Mouse (Mus musculus): ENCODE results near the gene Unc50.
A peak's percentile ranks its signal among the peaks of the same experiment; 100 is the strongest.

Gene Unc50

DNA sequence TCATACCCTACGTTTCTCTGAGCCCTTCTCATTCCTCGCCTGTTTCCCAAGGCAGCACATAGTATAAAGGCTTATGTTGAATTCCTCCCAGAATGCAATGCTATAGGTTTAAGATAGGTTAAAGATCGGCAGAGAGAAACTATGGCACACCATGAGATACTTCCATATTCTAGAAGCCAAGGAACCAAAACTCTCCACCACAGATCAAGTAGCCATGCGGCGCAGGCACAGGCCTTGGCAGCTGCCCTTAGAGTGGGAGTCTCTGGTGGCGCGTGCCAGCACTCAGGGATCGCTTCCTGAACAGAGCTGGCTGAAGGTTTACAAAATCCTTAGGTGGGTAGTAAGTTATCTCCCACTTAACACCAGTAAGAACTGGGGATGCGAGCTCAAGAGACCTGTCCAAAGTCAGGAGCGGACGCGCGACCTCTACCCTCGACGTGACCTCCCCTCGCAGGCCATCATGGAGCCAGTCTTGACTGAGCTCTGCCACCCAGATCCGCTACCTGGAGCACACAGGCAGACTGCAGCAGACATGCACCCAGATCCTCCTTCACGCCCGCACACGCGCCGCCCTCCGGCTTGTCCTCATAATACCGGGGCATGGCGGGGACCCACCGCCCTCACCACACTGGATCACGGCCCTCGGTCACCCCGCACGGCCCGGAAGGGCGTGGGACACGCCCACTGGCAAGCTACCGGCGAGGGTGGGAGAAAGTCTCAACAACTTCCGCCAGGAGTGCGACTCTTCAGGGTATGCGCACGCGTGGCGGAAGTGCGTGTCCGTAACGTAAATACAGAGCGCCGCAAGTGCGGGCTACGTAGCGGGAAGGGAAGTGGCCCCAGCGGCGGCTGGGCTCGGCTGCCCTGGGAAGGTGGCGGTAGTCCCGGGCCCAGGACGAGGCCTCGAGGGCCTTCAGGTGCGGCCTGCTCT is at the start of gene Unc50, which contains the start of gene Coa5:
Gene Unc50, plus strand, starts transcription at position 774 of the 931 bp plus-strand sequence.
Gene Coa5, minus strand, starts transcription at position 738 of the 931 bp plus-strand sequence.
- peak; percentile 96 to 97 for DNase-seq

DNA sequence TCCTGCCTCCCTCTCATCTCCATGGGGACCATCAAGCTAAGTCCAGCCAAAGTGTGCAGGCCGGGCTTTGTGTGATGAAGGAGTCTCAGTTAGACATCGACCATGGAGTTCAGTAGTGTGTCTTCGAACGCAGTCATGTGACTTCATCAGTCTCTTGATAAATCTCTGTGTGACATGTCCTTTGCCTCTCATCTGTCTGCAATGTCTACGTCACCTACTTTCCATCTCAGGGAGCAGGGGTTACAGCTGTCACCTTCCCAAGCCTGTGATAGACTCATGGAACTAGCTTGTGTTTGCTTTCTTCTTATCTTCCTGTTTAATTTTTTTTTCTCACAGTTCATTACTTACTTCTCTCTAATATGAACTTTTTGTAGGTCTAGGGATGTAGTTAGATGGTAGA is 49.0 kb upstream of the Unc50 start:
- DNase-seq: no peak

DNA sequence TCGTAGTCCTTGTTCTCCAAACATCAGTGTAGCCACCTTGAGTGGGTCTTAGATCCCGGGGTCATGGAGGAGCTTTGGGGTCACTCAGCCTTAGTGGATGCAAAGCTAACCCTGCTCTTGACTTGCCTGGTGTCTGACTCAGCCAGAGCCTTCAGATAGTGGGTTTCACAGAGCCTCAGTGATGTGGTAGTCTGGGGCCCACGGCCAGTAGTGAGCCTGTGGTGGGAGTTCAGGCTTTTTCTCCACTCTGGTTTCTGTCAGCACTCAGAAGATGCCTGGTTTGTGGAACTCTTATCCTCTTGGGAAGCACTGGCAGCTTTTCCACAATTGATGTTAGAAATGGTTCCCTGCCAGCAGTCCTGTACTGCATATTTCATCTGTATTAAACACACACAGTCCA is 45.6 kb upstream of the Unc50 start:
- no peak for DNase-seq

DNA sequence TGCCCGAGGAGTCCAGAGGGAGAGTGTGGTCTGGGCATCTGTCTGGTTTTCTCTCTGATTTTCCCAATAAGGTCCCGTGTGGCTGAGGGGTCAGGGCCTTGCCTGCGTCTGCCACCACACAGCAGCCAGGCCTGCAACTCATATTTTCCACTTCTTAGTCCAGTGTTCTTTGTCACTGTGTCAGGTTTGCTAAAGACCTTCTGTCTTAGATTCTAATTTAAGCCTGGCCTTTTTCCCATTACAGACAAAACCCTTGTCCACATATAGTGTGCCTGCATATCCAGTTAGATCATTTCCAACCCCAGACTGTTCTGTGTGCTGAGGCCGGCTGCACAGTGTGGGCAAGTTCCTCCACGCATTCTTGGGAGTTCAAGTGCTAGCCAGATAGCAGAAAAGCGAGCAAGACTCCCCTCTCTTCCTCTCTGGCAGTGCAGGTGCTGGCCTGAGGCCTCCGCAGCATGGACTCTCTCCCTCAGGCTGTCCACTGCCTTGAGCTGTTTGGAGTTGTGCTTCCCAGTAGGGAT is 43.4 kb upstream of the Unc50 start:
- peak; percentile 61 to 62 for DNase-seq

DNA sequence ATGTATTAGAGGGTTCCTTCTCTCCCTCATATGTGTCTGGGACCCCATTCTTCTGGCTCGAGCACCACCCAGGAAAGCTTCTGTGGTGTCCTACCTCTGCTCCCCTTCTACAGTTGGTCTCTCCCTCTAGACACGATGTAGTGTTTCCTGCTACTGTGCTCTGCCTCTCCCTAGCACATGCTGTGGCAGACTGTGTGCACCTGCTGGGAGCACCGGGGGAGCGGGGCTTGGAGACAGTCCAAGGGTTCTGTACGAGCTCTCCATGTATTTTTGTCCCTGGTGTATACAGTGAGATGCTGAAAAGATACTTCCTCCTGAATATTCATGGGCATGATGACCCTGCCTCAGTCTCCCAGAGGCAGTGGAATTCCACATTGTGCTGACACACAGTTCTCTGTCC is 36.8 kb upstream of the Unc50 start:
- peak in 1 of 2 experiments; percentile 31 for DNase-seq

DNA sequence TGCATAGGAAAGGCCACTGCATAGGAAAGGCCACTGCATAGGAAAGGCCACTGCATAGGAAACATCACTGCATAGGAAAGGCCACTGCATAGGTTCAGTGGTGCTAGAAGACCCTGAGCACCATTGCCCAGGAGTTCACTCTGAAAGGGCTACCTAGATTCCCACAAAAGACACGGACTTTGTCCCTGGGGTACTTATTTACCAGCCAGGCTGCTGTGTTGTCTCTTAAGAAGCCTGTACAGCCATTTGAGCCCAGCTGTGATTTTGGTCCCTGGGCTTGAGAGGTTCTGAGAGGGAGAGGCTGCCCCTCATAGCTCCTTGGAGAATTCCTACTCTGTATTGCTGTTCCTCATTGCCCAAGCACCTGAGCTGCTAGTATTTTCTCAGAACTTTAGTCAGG is 33.5 kb upstream of the Unc50 start:
- no peak for DNase-seq

DNA sequence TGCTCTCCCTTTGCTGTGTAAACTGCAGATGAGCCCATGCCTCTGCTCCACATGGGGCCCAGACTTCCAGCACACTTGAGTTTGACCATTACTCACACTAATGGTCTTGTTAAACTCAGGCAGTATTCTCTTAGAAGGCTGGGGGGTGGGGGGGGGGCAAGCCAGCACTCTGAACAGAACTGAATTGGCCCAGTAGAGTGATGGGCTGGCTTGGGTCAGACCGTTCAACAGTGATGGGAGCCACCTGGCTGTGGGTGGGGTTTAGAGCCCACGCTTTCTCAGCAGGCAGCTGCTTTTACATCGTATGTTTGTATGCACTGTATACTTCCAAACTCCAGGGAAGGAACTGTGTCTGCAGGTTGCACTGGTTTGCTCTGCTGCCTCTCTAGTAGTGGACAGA is 31.0 kb upstream of the Unc50 start:
- no peak for DNase-seq

DNA sequence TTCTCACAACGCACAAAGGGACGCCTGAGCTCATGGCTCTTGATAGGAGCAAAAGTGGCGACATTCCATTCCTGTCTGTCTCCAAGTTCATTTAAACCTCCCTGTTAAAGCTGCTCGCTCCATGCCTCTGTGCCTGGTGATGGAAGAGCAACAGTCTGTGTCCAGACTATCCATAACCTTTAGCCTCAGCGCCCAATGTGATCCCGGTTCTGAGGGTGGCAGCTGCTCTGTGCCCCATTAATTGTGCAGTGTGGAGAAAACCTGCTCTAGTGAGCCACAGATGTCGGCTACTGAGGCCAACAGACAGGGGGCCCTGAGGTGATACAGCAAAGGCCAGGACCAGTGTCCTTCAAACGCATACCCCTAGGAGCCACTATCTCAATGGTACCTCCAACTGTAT is 30.2 kb upstream of the Unc50 start:
- no peak for DNase-seq

DNA sequence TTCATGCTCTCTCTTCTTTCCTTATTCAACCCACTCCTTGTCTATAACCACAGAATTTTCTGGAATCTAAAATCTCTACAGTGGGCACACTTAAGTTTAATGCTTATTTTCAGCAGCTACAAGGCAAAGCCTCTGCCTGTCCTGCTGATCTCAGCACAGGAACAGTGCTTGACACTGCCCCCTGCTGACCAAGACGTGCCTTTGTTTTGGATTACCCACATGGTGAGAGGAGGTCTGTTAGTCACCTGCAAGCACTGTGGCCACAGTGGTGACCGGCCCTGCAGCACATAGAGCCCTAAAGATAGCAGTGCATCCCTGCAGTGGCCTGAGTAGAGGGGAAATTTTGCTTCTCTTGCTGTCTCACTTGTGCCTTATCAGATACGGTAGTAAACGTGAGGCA is 28.3 kb upstream of the Unc50 start:
- DNase-seq: peak; percentile 76 to 86

DNA sequence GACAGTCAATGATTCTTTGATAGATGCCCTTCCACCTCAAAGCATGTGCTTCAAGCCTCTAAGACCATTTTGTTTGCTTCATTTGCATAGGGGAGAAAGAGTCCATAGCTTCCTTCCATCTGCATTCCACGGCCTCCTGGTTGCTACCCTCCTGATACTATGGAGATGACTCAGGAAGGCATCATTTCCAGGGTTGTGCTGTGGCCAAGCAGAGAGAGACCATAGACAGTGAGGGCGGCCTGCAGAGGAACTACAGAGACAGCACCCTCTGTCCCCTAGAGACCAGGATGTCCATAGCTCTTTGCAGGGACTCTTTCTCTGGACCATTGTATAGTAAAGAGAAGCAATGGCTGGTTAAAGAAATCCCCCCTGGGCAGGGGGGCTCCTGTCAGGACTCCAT is 24.8 kb upstream of the Unc50 start:
- DNase-seq: no peak

DNA sequence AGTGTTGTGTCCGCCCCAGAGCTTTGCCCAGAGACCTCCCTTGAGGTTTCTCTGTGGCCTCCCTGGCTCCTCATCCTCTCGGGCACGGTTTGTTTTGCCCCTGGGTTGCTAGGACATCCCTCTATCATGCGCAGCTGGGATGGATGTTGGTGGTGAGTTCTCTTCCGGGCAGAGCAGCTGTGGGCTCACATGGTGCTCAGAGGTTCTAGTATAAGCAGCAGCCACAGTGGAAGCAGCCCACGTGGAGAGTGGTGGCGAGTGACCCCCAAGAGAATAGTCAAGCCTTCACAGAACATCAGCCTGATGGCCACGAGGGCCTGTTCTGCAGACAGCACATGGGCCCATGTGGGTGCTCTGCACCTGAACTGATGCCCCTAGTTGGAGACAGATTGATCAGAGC is 22.7 kb upstream of the Unc50 start:
- DNase-seq: no peak

DNA sequence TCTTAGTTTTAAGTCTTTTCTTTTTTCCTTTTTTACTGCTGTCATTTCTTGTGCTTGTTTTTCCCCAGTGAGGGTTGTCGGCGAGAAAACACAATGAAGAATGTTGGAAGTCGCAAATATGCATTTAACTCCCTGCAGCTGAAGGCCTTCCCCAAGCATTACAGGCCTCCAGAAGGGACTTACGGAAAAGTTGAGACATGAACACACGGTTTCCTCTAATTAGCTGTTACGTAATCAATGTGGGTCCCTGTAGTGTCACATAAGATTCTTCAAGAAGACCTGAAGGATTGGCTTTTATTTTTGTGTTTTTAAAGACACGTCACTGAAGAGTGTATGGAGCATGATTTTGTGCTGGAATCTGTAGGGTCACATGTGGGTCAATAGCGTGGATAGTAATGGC is 21.9 kb upstream of the Unc50 start:
- DNase-seq: no peak

DNA sequence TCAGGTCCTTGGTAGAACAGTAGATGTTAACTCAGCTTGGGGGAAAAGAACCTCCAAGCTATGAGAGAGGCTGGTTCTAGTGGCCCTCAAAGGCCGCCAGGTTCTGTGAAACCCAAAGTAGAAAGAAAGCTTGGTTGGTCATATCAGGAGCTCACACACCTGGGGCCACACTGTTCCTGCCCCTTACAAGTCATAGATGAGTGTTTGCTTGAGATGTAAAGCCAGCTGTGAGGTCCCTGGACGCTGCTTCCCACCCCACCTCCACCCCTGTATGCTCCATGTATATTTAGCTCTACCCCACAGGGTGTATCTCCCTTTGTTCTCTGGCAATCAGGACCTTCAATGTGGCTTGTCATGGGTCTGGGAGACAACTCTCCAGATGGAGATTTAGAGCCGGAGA is 21.3 kb upstream of the Unc50 start:
- no peak for DNase-seq

DNA sequence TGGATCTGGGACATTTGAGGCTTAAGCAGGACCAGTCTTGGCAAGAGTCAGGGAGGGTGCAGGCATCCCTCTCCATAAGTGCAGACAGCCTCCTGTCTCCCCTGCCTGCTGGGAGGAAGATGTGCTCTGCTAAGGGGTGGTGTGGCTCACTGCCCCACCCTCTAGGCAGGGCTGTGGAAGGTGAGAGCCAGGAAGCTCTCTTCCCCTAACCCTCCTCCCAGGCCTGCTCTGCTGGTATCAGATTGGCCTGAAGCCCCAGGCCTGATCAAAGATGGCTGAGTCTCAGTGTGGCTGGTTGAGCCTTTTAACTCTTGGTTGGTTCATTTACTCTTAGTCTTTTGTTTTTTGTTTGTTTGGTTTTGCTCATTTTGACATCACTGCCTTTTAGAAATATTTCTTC is 20.3 kb upstream of the Unc50 start:
- DNase-seq: peak in 1 of 2 experiments; percentile 36

DNA sequence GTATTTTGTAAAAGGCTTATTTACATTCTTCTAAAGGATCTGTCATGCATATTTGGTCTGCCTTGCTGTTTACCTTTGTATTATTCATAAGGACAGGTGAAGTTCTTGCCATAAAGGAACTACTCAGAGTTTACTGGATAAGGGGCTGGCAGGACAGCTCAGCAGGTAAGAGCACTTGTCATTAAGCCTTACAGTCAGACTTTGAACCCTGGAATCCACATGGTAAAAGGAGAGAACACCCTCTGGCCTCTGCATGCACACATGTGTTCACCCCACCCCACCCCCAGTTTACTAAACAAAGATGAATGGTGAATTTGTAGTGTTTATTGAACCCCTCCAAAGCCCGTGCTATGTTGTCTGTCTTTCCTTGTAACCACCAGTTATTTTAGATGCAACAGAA is 14.5 kb upstream of the Unc50 start:
- DNase-seq: no peak

DNA sequence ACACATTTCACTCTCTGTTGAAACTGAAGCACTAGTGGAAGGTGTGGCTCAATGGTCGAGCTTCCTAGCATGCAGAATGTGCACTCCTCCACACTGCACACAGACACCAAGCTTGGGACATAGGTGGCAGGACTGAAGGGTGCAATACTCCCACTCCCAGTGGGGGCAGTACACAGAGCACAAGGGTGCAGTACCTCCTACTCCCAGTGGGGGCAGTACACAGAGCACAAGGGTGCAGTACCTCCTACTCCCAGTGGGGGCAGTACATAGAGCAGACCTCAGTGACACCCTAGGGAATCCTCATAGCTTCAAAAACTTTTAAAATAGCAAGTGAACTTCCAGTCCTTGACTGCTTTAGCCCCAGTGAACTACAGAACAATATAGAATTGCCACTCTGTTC is 10.5 kb upstream of the Unc50 start:
- DNase-seq: peak; percentile 53 to 61

DNA sequence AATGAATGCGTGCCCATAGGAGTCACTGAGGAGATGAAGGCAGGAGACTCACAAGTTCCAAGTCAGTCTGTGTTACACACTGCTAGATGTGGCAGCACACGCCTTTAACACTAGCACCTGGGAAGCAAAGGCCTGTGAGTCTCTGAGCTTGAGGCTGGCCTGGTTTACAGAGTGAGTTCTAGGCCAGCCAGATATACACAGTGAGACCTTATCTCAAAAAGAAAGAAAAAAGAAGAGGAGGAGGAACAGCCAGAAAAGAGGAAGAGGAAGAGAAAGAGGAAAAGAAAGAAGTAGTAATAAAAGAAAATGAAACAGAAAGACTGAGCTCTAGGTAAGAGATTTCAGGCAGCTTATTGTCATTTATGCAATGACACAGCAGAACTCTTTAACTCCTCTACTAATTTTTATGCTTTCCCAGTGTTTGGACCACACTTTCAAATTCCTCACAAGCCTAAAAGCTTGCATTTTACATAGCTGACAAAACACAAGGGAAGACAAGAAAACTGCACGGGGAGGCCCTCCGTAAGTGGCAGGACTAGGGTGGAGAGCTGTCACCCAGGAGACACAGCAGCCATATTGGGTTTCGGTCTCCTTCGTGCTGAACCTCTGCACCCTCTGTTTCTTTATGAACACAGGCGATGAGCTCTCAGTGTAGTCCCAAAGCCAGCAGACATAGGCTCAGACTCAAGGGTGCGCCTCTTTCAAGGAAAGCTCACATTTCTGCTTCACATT is 2.6 kb upstream of the Unc50 start:
- DNase-seq: no peak

DNA sequence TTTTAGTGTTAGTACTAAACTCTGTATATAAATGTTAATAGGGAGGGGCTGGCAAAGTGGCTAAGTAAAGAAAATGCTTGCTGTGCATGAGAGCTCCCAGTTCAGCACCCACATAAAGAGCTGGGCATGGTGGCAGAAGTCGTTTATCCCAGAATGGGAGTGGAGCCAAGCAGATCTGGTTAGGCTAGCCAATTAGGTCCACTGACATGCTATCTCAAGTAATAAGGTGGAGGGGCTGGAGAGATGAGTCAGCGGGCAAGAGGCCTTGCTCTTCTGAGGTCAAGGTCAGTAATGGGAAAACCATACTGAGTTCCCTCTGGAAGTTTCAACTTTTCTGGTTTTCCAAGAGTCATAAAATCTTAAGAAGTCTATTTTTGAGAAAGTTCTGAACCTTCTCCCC is 1.0 kb upstream of the Unc50 start:
- DNase-seq: no peak

DNA sequence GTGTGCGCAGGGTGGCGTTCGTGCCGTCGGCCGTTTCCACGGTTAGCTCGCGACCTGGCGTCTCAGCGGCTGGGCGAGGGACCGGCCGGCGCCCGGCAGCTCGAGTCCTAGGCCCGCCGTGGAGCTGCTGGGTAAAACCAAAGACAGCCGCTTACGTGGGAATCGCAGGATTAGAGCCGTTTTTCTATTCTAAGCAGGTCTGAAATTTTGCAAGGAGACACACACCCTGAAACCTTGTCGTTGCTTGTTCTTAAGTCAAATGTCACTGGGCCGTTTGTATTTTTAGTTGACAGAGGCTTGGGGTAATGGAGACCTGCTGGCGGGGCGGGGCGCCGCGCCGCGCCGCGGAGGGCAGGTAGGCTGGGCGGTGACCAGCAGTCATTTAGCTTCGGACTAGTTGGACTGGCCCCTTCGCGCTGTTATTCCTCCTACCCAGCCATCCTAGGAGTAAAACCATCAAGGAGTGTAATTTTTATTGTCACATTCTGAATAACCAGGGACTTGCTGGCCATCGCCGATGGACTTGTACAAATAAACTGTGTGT is 430 bp downstream of the Unc50 start:
- peak in 1 of 2 experiments; percentile 58 for DNase-seq

DNA sequence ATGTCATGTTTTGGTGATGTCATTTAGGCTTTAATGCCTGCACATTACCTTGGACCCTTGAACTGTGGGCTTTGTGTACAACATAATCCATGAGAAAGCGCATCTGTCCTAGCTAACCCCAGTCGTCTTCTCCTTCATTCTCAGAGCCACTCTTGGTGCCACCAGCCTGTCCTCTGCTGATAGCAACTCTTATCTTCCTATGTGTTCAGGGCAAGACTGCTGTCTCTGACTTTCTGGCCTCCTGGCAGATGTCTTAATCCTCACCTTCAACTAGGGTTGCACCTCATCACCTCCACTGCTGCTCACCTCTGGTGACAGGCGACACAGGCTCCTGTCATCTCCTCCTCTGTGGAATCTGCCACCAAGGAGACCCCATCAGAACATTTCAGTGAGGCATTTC is 6.5 kb downstream of the Unc50 start:
- no peak for DNase-seq

DNA sequence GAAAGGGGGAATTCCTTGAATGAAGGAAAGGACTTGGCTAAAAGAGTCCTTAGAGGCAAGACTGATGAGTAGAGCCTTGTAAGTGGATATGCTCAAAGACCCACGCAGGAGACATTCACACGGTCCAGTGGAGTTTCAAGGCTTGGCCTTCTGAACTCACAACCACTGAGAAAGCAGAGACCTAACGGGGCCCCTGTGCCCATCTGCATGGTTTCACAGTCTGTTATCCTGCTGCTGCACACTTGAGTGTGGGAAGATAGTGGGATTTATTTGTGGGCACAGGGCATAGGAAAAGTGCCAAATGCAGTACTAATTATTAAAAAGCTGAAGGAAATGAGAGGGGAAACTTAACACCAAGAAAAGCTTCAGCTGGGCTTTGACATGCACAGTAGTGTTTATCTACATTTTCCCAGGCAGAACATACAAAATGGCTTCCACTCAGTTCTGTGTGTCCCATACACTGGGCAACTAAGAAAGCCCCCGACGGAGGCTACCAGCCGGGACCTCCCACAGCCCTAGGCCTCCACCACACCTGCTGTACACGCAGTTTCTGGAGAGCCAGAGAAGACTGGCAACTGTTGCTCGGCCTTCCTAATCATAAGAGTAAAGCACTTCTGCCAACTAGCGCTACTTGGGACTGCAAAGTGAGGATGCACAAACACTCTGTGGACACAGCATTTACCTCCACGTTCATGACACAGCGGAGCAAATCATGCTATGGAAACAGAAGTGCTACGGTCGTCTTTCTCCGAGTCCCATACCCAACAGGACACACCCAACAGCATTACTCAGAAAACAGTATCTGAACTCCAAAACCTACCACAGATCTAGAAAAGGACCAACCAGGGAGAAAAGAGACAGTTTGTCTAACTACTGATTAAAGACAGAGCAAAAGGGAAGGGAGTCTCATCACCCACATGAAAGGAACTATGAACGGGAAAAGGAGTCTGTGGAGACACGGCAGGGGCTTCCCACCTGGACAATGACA is 13.2 kb downstream of the Unc50 start:
- no peak for DNase-seq

Data from cerebellum, postnatal 25 days (tissue).